Mouse (Mus musculus) heart, adult 2 months (tissue): ENCODE measurements at regions not wholly inside any gene's neighbourhood (a gene's known extent, or its start where the extent isn't known, plus 50 kb on each side); places are given as distances from the start of the nearest gene placed in this dataset.

Source experiments
- DNase-seq, 2 experiments: peaks; one replicate each; pipeline ENCODE4 v3.0.0; 2021
- H3K27ac ChIP-seq: fragments of 200-600 bp; 2 replicates; pipeline ENCODE4 v1.8.1; 2022
- H3K27me3 ChIP-seq: fragments of 200-500 bp; 2 replicates; pipeline ENCODE4 v1.6.1; 2012; ENCODE audit warnings: mild to moderate bottlenecking, low read length, inconsistent platforms, mixed read lengths; ENCODE audit not compliant: control insufficient read depth, insufficient read depth
- H3K36me3 ChIP-seq: fragments of 200-500 bp; 2 replicates; pipeline ENCODE4 v1.6.1; 2012; ENCODE audit warnings: low read length, inconsistent platforms; ENCODE audit not compliant: control insufficient read depth, insufficient read depth
- H3K4me1 ChIP-seq: fragments of 200-500 bp; 2 replicates; pipeline ENCODE4 v1.6.1; 2011; ENCODE audit warnings: low read length; ENCODE audit not compliant: control insufficient read depth, insufficient read depth
- H3K4me3 ChIP-seq: fragments of 200-600 bp; 2 replicates; pipeline ENCODE4 v1.8.1; 2022
- H3K79me2 ChIP-seq: fragments of 200-500 bp; replicated peaks from 2 replicates; pipeline ENCODE4 v1.6.1; 2012; ENCODE audit warnings: mild to moderate bottlenecking, inconsistent platforms, low read length, moderate library complexity, mixed read lengths; ENCODE audit not compliant: control insufficient read depth, insufficient read depth
- H3K9ac ChIP-seq: fragments of 200-500 bp; 2 replicates; pipeline ENCODE4 v1.6.1; 2012; ENCODE audit warnings: low read depth, mild to moderate bottlenecking, control low read depth, inconsistent platforms, low read length, mixed read lengths
- CTCF ChIP-seq: fragments of 200-600 bp; IDR thresholded peaks from 2 replicates; pipeline ENCODE4 v1.8.1; 2022; ENCODE audit warnings: antibody characterized with exemption, mild to moderate bottlenecking, moderate library complexity
- EP300 ChIP-seq: fragments of 200-500 bp; IDR thresholded peaks from 2 replicates; pipeline ENCODE4 v1.6.1; 2011; ENCODE audit warnings: low read depth, low read length, control low read depth; ENCODE audit not compliant: insufficient read depth
- POLR2A ChIP-seq: fragments of 200-500 bp; IDR thresholded peaks from 2 replicates; pipeline ENCODE4 v1.6.1; 2011; ENCODE audit warnings: mild to moderate bottlenecking, low read depth, low read length, control low read depth; ENCODE audit not compliant: insufficient read depth
- WGBS: fragments of 180-500 bp; shearing (Covaris S2); methylation state at CpG from one replicate; pipeline ENCODE4 v1.1.7; 2018; 5-methylcytosine and 5-hydroxymethylcytosine counted together
- intact Hi-C: fragments of 180-260 bp; cut with DNase I; formaldehyde crosslinking; loops from one replicate; pipeline ENCODE4 v1.15.1; 2025

GRCm38 (mm10) chr3:148272159-148272848, 718.1 kb downstream of the Adgrl2 start:
- Histone ChIP-seq H3K4me1 (no peaks in the 10 kb centered on the region), H3K4me3 (no peak overlapping the region), H3K27ac (no peak overlapping the region), H3K36me3 (no peaks in the 10 kb centered on the region), H3K27me3 (no peaks in the 10 kb centered on the region), H3K79me2 (no peaks in the 10 kb centered on the region), H3K9ac (no peak overlapping the region)
- intact Hi-C loops = no loop called here
- TF ChIP-seq EP300 = no peak
- no peak for TF ChIP-seq CTCF
- no peak for TF ChIP-seq POLR2A
- no peak for DNase-seq
- WGBS = 83% methylated on average over 4 of the region's 4 CpGs

DNA sequence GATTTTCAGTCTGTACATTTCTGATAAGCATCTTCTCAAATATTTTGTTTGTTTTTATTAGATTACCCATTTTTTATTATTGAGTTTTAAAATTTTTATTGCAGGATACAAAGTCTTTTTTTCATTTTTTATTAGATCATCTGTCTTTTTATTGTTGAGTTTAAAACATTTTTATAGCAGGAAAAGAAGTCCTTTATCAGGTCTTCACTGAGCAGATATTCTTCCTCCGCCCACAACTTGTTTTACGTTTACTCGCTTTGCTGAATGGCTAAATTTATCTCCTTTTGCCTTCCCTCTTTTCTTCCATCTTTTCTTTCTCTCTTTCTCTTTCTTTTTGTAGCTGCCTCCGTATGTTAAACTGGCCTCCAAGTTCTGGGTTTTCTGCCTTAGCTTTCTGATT, 721.5 kb downstream of the Adgrl2 start:
- Histone ChIP-seq H3K27me3 (no peaks in the 10 kb centered on the region), H3K9ac (no peak overlapping the region), H3K36me3 (no peaks in the 10 kb centered on the region), H3K27ac (no peak overlapping the region), H3K4me1 (no peaks in the 10 kb centered on the region), H3K79me2 (no peaks in the 10 kb centered on the region), H3K4me3 (no peak overlapping the region)
- no peak for TF ChIP-seq CTCF
- no peak for TF ChIP-seq EP300
- TF ChIP-seq POLR2A = no peak
- no peak for DNase-seq
- WGBS = 79% methylated on average over 4 of the region's 4 CpGs
- intact Hi-C loops = no loop called here

GRCm38 (mm10) chr3:148259211-148259610, 731.1 kb downstream of the Adgrl2 start:
- DNase-seq = no peak
- Histone ChIP-seq H3K79me2 (no peaks in the 10 kb centered on the region), H3K27me3 (no peaks in the 10 kb centered on the region), H3K4me1 (no peaks in the 10 kb centered on the region), H3K4me3 (no peak overlapping the region), H3K9ac (no peak overlapping the region), H3K27ac (no peak overlapping the region), H3K36me3 (no peaks in the 10 kb centered on the region)
- 89% methylated on average over 1 of the region's 1 CpGs for WGBS
- TF ChIP-seq EP300 (no peak), CTCF (no peak), POLR2A (no peak)
- intact Hi-C loops = no loop called here

DNA sequence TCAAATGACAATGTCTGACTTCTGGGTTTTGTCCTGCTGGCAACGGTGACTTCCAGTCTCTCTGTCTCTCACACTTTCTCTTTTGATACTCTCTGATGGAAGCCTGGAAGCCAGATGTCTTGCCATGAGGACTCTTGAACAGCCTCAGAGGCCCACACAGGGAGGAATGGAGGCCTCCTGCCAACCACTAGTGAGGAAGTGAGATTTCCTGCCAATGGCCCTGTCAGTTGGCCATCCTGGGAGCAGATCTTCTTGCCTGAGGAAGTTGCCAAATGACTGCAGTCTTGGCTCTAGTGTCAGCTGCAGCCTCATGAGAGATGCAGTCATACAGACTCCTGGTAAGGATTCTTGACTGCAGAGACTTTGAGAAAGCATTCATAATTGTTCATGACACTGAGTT, 741.7 kb downstream of the Adgrl2 start:
- no peak overlapping the region for H3K4me3 ChIP-seq
- WGBS = 16% methylated on average over 1 of the region's 1 CpGs
- H3K9ac ChIP-seq = no peak overlapping the region
- H3K79me2 ChIP-seq = no peaks in the 10 kb centered on the region
- no peaks in the 10 kb centered on the region for H3K27me3 ChIP-seq
- TF ChIP-seq EP300 (no peak), CTCF (no peak), POLR2A (no peak)
- no peak overlapping the region for H3K27ac ChIP-seq
- DNase-seq = peak; percentile 66 to 86
- H3K4me1 ChIP-seq = peaks cover 3% of the 10 kb centered on the region
- H3K36me3 ChIP-seq = no peaks in the 10 kb centered on the region
- intact Hi-C loops = no loop called here

GRCm38 (mm10) chr3:148246786-148247185, 743.6 kb downstream of the Adgrl2 start:
- Histone ChIP-seq H3K4me1 (peaks cover 3% of the 10 kb centered on the region), H3K27me3 (no peaks in the 10 kb centered on the region), H3K79me2 (no peaks in the 10 kb centered on the region), H3K4me3 (no peak overlapping the region), H3K27ac (no peak overlapping the region), H3K36me3 (no peaks in the 10 kb centered on the region), H3K9ac (no peak overlapping the region)
- no peak for DNase-seq
- TF ChIP-seq CTCF (no peak), EP300 (no peak), POLR2A (no peak)
- intact Hi-C loops = no loop called here

DNA sequence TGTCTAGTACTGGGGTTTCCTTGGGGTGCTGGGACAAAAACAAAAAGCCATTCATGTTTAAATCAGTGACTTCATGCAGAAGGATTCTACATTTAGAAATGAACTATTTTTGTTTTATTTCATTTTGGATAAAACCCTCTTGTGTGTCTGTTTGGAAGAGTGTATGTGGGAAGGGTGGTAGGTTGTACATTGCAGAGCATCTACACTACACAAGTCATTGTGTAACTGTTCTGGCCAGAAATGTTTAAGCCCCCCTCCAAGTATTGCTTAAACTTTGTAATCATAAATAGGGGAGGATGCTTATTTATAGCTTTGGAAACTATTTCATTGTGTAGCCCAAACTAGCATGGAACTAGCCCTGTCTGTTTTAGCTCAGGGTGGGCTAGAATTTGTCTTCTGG, 752.3 kb downstream of the Adgrl2 start:
- Histone ChIP-seq H3K9ac (no peak overlapping the region), H3K36me3 (no peaks in the 10 kb centered on the region), H3K4me3 (no peak overlapping the region), H3K79me2 (no peaks in the 10 kb centered on the region), H3K27me3 (no peaks in the 10 kb centered on the region), H3K27ac (no peak overlapping the region), H3K4me1 (no peaks in the 10 kb centered on the region)
- intact Hi-C loops = no loop called here
- DNase-seq = no peak
- TF ChIP-seq CTCF (no peak), POLR2A (no peak), EP300 (no peak)
